Mouse (Mus musculus): ENCODE measurements around the gene Csnk1g2. TPM values are rescaled to one million over a fixed set of nuclear protein-coding genes. Genes with fewer than 3 reads are reported as not detected.

Csnk1g2 gene
- polyA plus RNA-seq, 1 experiment: 165 TPM

DNA sequence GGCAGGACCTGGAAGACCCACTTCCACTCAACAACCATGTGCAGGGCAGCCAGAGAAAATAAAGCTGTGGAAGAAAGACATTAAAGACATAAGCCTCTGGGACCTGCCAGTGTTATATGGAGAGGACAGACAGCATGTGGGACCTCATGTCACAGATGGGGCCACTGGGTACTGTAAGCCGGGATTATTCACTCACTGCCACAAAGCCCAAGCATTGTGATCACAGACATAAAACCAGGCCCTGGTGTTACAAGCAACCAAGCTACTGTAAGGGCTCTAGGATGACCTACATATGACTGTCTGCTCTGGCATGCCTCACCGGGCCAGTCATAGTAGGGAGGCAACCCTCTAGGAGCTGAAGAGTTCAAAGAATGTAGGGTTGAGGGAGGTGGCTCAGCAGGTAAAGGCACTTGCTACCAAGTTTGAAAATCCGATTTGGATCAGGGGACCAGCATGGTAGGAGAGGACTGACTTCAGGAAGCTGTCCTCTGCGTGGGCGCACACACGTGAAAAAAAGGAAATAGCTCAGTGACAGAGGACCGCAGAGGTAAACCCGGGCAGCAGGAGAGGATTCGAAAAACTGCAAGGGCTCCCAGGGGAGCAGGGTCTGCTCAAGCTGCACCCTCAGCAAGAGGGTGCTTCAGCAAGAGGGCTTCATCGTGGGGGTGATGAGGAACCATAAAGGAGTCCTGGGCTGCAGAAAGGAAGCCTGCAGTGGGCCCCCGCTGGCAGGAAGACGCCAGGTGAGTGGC lies 33.3 kb upstream of the Csnk1g2 start:
- no peaks in the 10 kb centered on the region for H3K27me3 ChIP-seq (ENCODE audit: control insufficient read depth, insufficient read depth, insufficient read length)
- H3K79me2 ChIP-seq (ENCODE audit: control insufficient read depth, insufficient read depth): peaks cover 42% of the 10 kb centered on the region
- H3K4me3 ChIP-seq (ENCODE audit: insufficient read depth, poor library complexity, severe bottlenecking): peak overlapping the region; percentile 86
- peaks cover 20% of the 10 kb centered on the region for H3K79me3 ChIP-seq (ENCODE audit: low read depth)
- peak overlapping the region; percentile 98 for H3ac ChIP-seq (ENCODE audit: control insufficient read depth, insufficient read length, low read depth)
- TF ChIP-seq MAX (IDR thresholded peaks at IDR 0.05): no peak
- TF ChIP-seq MYOD1 (IDR thresholded peaks at IDR 0.05; ENCODE audit: control insufficient read depth, insufficient read length, low read depth): no peak
- no peak for TF ChIP-seq MYOG (IDR thresholded peaks at IDR 0.05; ENCODE audit: control insufficient read depth, extremely low read depth, insufficient read length)
- no peak for TF ChIP-seq CEBPB (IDR thresholded peaks at IDR 0.05; ENCODE audit: low read depth)
- no peak for TF ChIP-seq CTCF (IDR thresholded peaks at IDR 0.05; ENCODE audit: control insufficient read depth, insufficient read depth, insufficient read length)
- no peak for TF ChIP-seq USF1 (IDR thresholded peaks at IDR 0.05; ENCODE audit: low read depth)
- TF ChIP-seq FOSL1 (IDR thresholded peaks at IDR 0.05; ENCODE audit: insufficient read depth, low read length, poor library complexity, severe bottlenecking): no peak
- H3K36me3 ChIP-seq (ENCODE audit: control insufficient read depth, insufficient read depth): peaks cover 3% of the 10 kb centered on the region

DNA sequence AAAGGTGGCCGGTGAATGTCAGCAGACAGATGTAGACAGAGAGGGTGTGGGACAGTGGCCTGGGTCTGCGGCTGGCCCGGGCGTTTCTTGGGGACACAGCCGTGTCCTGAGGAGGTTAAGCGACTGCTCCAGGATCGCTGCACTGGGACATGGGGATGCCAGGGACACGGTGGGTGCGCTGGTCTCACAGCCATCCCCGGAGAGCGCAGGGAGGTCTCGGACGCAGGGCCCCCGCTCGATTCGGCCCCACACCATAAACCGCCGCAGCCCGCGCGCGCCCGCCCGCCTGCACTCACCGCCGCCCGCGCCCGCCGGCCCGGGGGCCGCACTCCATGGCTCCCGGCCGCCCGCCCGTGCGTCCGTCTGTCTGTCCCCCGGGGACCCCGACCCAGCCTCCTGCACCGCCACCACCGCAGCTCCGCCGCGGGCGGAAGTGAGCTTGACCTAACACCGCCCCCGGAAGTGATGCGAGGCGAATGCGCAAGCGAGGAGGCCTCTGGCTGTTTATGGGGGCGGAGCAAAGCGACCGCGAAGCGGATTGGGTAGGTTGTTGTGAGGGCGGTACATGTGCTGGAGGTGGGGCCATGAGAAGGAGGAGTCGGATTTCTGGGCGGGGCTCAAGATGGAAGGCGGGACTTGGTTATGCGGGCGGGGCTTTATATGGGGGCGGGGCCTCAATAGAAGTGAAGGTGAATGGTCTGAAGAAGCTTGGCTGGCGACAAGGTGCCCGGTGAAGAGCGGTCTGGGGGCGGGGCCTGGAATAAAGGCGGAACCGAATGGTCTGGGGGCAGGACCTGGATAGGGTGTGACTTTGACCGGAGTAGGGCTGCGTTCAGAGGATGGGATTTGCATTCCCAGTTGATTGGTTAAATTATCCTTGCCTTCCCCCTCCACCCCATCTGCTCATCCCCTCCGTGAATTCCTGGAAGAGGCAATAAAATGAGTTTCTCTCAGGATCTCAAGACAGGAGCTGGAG lies 32.5 kb upstream of the Csnk1g2 start, which contains the start of gene Abhd17a:
TSS of gene Abhd17a (minus strand) at position 463 of the 976 bp plus-strand sequence.
- Histone ChIP-seq H3K36me3 (ENCODE audit: control insufficient read depth, insufficient read depth) (no peaks in the 10 kb centered on the region), H3K27me3 (ENCODE audit: control insufficient read depth, insufficient read depth, insufficient read length) (no peaks in the 10 kb centered on the region), H3K79me3 (ENCODE audit: low read depth) (peaks cover 20% of the 10 kb centered on the region), H3K79me2 (ENCODE audit: control insufficient read depth, insufficient read depth) (peaks cover 42% of the 10 kb centered on the region), H3ac (ENCODE audit: control insufficient read depth, insufficient read length, low read depth) (peak within 1 kb of the TSS; percentile 98), H3K4me3 (ENCODE audit: insufficient read depth, poor library complexity, severe bottlenecking) (peak within 1 kb of the TSS; percentile 86)
- no peak for TF ChIP-seq MYOD1 (IDR thresholded peaks at IDR 0.05; ENCODE audit: control insufficient read depth, insufficient read length, low read depth)
- TF ChIP-seq MAX (IDR thresholded peaks at IDR 0.05): peak; percentile 69
- TF ChIP-seq USF1 (IDR thresholded peaks at IDR 0.05; ENCODE audit: low read depth): peak; percentile 2

DNA sequence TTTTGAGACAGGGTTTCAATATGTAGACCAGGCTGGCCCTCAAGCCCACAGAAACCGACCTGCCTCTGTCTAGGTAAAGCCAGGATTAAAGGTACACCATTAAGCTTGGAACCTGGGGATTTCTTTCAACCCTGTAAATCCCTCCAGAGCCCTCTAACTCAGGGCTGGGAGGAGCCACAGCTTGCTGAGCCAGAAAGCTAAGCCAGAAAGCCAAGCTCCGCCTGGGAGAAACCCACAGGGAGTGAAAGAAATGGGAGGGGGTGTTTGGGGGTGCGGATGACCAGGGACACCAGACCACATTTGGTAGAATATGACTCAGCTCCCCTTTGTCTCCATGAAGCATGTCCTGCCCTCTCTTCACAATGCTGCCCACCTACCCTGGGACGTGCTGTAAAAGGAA lies 26.3 kb upstream of the Csnk1g2 start:
- no peak overlapping the region for H3K4me3 ChIP-seq (ENCODE audit: insufficient read depth, poor library complexity, severe bottlenecking)
- no peak overlapping the region for H3ac ChIP-seq (ENCODE audit: control insufficient read depth, insufficient read length, low read depth)
- H3K79me3 ChIP-seq (ENCODE audit: low read depth): no peaks in the 10 kb centered on the region
- TF ChIP-seq USF1 (IDR thresholded peaks at IDR 0.05; ENCODE audit: low read depth) (no peak), CEBPB (IDR thresholded peaks at IDR 0.05; ENCODE audit: low read depth) (no peak), MAX (IDR thresholded peaks at IDR 0.05) (no peak), FOSL1 (IDR thresholded peaks at IDR 0.05; ENCODE audit: insufficient read depth, low read length, poor library complexity, severe bottlenecking) (no peak), MYOG (IDR thresholded peaks at IDR 0.05; ENCODE audit: control insufficient read depth, extremely low read depth, insufficient read length) (no peak), CTCF (IDR thresholded peaks at IDR 0.05; ENCODE audit: control insufficient read depth, insufficient read depth, insufficient read length) (no peak), MYOD1 (IDR thresholded peaks at IDR 0.05; ENCODE audit: control insufficient read depth, insufficient read length, low read depth) (no peak)
- H3K36me3 ChIP-seq (ENCODE audit: control insufficient read depth, insufficient read depth): no peaks in the 10 kb centered on the region
- H3K27me3 ChIP-seq (ENCODE audit: control insufficient read depth, insufficient read depth, insufficient read length): no peaks in the 10 kb centered on the region
- no peaks in the 10 kb centered on the region for H3K79me2 ChIP-seq (ENCODE audit: control insufficient read depth, insufficient read depth)

DNA sequence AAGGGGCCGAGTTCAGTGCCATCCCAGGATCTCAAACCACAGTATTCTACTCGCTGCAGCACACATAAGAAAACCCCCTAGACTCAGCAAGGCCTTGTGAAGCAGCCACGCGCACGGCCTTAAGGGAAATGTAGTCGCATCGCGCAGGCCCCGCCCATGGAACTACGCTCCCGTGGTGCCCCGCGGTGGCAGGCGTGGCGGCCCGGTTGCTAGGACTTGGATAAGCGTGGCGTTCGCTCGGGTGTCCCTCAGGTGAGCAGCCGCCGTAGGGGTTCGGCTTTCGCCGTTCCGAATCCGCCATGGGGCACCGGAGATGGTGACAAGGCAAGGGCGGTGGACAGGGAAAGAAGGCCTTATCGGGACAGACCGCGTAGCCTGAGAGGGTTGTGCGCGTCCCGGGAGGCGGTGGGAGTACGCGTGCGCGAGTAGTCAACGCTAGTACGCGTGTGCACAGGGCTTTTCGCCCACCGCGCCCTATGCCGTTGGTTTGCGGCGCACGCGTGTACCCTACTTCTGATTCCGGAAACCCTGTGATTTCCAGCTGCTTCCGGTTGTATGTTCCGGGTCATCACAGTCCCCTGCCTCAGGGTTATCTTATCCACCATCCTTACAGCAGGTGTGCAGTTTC lies 19.8 kb upstream of the Csnk1g2 start, which contains the start of the genes Scamp4 and Adat3:
TSS of gene Scamp4 (plus strand) at position 175 of the 628 bp plus-strand sequence.
TSS of gene Adat3 (plus strand) at position 183 of the 628 bp plus-strand sequence.
- TF ChIP-seq MYOG (IDR thresholded peaks at IDR 0.05; ENCODE audit: control insufficient read depth, extremely low read depth, insufficient read length) (no peak), USF1 (IDR thresholded peaks at IDR 0.05; ENCODE audit: low read depth) (no peak), MAX (IDR thresholded peaks at IDR 0.05) (peak; percentile 66)
- no peaks in the 10 kb centered on the region for H3K27me3 ChIP-seq (ENCODE audit: control insufficient read depth, insufficient read depth, insufficient read length)
- peaks cover 39% of the 10 kb centered on the region for H3K79me3 ChIP-seq (ENCODE audit: low read depth)
- peak within 1 kb of the TSS; percentile 79 for H3ac ChIP-seq (ENCODE audit: control insufficient read depth, insufficient read length, low read depth)
- peaks cover 19% of the 10 kb centered on the region for H3K36me3 ChIP-seq (ENCODE audit: control insufficient read depth, insufficient read depth)
- peaks cover 48% of the 10 kb centered on the region for H3K79me2 ChIP-seq (ENCODE audit: control insufficient read depth, insufficient read depth)
- peak within 1 kb of the TSS; percentile 68 for H3K4me3 ChIP-seq (ENCODE audit: insufficient read depth, poor library complexity, severe bottlenecking)

DNA sequence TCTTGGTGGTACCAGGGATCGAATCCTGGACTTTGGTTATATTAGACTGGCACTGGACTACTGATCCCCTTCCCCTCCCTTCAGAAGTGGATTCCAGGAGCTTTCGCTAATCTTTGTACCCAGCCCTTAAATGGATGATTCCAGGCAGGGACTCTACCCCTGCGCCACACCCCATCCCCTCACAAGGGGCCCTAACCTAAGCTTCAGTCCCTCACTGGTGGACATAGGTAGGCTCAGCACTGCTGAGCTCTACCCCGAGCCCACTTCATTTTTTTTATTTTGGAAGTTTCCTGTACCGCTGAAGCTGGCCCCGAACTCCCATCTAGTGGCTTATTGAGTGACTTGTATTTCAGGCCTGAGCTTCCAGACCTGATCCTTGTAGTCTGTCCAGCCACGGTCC lies 19.3 kb upstream of the Csnk1g2 start:
- H3K27me3 ChIP-seq (ENCODE audit: control insufficient read depth, insufficient read depth, insufficient read length): no peaks in the 10 kb centered on the region
- H3K4me3 ChIP-seq (ENCODE audit: insufficient read depth, poor library complexity, severe bottlenecking): peak overlapping the region; percentile 68
- peak overlapping the region; percentile 79 for H3ac ChIP-seq (ENCODE audit: control insufficient read depth, insufficient read length, low read depth)
- peaks cover 23% of the 10 kb centered on the region for H3K36me3 ChIP-seq (ENCODE audit: control insufficient read depth, insufficient read depth)
- H3K79me3 ChIP-seq (ENCODE audit: low read depth): peaks cover 41% of the 10 kb centered on the region
- no peak for TF ChIP-seq USF1 (IDR thresholded peaks at IDR 0.05; ENCODE audit: low read depth)
- peaks cover 54% of the 10 kb centered on the region for H3K79me2 ChIP-seq (ENCODE audit: control insufficient read depth, insufficient read depth)
